Mouse (Mus musculus): ENCODE measurements around the gene Pnma1. TPM values are rescaled to one million over a fixed set of nuclear protein-coding genes. Genes with fewer than 3 reads are reported as not detected.

Pnma1 gene
- polyA plus RNA-seq, 1 experiment from 2014 or later, result 3.4 TPM

DNA sequence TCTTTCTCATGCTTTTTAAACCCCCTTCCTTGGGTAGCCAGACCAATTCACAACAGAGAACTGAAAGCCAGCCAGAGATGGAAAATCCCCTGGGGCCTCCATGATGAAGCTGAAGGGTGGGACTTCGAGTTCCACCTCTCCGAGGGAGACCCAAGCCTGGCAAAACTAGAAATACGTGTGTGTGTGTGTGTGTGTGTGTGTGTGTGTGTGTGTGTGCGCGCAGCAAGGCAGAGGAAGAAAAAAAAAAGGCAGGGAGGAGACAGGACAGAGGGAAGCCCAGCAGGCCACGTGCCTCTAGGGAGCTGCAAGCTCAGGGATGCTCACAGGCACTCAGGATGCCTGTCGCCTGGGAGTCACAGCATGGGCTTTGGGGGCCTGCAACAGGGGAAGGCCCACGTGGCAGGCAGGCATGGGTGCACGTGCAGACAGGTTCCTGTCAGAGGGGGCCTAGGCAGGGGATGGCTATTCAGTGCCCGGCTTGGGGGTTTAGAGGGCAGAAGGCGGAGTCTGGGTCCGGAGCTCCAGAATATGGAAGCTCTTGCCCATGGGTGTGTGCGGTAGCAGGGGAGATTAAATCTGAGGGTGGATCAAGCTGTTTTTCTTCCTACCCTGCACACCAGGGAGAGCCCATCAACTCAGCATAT lies 28.0 kb upstream of the Pnma1 start:
- Histone ChIP-seq H3K27me3 (no peaks in the 10 kb centered on the region), H3K4me2 (peak overlapping the region; percentile 73), H3K4me3 (replicated peaks) (peak overlapping the region; percentile 38), H3K27ac (peak overlapping the region; percentile 94), H3K36me3 (replicated peaks) (peaks cover 27% of the 10 kb centered on the region), H3K4me1 (peaks cover 60% of the 10 kb centered on the region), H3K9ac (peak overlapping the region; percentile 72), H3K9me3 (no peaks in the 10 kb centered on the region)
- peak; percentile 64 for ATAC-seq (ENCODE audit: low FRiP score)
- WGBS, result 6% methylated on average over 13 of the region's 13 CpGs

DNA sequence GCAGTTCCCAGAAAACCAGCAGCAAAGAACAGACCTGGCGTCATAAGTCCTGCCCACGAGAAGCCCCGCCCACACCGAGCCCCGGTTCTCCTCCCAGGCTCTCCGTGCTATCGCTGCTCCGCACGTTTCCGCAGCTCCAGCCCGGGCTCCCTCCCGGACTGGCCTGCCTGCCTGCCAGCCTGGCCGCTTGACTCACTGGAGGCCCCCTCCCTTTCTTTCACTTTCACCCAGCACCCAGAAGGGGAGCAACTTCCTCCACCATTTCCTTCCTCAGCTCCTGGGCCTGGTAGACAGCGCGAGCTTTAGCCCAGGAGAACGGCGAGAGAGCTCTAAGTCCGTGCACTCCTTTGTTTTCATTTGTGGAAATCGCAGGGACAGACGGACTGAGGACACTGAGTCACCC lies 27.4 kb upstream of the Pnma1 start:
- H3K27me3 ChIP-seq, result no peaks in the 10 kb centered on the region
- no peaks in the 10 kb centered on the region for H3K9me3 ChIP-seq
- peaks cover 54% of the 10 kb centered on the region for H3K4me1 ChIP-seq
- peak overlapping the region; percentile 38 for H3K4me3 ChIP-seq (replicated peaks)
- peak overlapping the region; percentile 72 for H3K9ac ChIP-seq
- peak; percentile 77 for ATAC-seq (ENCODE audit: low FRiP score)
- peak overlapping the region; percentile 73 for H3K4me2 ChIP-seq
- H3K27ac ChIP-seq, result peak overlapping the region; percentile 94
- peaks cover 33% of the 10 kb centered on the region for H3K36me3 ChIP-seq (replicated peaks)
- under 1% methylated on average over 20 of the region's 20 CpGs for WGBS

DNA sequence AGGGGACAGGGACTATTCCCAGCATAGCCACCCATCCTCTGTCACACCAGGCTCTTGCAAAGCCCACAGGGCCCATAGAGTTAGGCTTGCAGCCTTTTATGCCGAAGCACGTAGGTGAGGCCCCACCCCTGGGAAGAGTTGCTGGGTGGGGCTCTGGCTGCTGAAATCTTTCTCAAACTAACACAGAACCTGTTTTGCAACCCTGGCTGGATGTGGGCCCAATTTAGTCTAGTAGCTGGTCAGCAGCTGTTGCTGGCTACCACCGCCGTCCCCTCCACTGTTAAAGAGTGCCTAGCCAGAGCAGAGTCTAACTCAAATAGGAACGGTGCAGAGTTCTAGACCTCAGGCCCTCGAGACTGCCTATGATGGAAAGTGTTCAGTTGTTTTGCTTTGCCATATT lies 26.6 kb upstream of the Pnma1 start:
- no peak for ATAC-seq (ENCODE audit: low FRiP score)
- 88% methylated on average over 6 of the region's 6 CpGs for WGBS
- Histone ChIP-seq H3K4me3 (replicated peaks) (no peak overlapping the region), H3K9me3 (no peaks in the 10 kb centered on the region), H3K4me2 (no peak overlapping the region), H3K27me3 (no peaks in the 10 kb centered on the region), H3K9ac (no peak overlapping the region), H3K36me3 (replicated peaks) (peaks cover 33% of the 10 kb centered on the region), H3K27ac (no peak overlapping the region), H3K4me1 (peaks cover 47% of the 10 kb centered on the region)

DNA sequence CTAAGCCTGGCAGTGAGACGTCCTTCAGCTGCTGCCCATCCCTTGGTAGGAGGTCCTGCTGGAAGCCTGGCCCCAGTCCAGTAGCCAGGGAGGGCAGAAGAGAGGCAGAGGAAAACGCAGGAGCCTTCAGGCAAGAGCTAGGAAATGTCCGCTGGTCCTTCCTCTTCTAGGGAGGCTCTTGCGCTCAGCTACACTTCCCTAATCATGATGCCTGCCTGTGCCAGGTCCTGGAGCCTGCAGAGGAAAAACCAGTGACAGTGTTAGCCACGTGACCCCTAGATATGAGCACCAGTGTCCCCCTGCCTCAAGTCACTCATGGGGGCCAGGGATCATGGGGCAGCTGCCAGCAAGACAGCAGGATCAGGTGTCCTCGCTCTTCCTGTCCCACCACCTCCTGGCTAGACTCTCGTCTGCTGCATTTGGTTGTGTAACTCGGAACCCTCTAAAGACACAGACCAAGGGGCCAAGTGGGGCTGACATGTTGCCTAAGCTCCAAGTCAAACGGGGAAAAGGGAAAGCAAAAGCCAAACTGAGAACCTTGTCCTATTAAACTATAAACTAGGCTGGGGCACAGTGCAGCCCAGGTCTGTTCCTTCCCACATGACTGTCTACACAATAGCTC lies 26.0 kb upstream of the Pnma1 start:
- peaks cover 33% of the 10 kb centered on the region for H3K36me3 ChIP-seq (replicated peaks)
- peaks cover 44% of the 10 kb centered on the region for H3K4me1 ChIP-seq
- H3K27me3 ChIP-seq, result no peaks in the 10 kb centered on the region
- WGBS, result 86% methylated on average over 9 of the region's 9 CpGs
- no peak overlapping the region for H3K27ac ChIP-seq
- no peak overlapping the region for H3K4me2 ChIP-seq
- ATAC-seq (ENCODE audit: low FRiP score), result no peak
- 0 out of 2 replicates have a peak overlapping the region, but pooled peaks have one; percentile 7 for H3K9ac ChIP-seq
- H3K4me3 ChIP-seq (replicated peaks), result no peak overlapping the region
- no peaks in the 10 kb centered on the region for H3K9me3 ChIP-seq

DNA sequence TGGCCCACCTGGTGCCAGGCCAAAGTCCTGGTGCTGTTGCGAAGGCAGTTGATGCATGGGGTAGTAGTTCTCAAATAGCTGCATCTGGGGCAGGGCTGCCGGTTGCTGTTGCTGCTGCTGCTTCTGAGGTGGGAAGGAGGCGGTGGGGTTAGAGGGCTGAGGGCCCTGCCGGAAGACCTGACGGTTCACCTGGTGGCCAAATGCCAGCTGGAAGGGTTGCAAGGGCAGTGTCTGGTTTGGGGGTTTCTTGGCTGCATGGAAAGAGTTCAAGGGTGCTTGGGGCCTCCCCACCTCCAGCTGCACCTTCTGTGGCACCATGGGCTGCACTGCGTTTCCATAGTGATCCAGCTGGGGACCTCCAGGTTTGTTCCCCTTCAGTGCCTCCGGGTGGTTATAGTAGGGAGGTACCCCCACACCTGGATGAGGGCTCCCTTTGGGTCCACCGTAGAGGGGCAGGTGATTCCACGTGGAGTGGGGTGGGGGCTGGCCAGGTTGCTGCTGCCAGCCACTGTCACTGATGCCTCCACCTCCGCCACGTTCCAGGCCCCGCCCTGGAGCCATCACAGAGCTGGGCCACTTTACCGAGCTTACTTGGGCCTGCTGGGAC lies 25.1 kb upstream of the Pnma1 start:
- H3K27me3 ChIP-seq, result no peaks in the 10 kb centered on the region
- peaks cover 37% of the 10 kb centered on the region for H3K4me1 ChIP-seq
- H3K4me3 ChIP-seq (replicated peaks), result no peak overlapping the region
- H3K27ac ChIP-seq, result peak overlapping the region; percentile 36; the same call in 1 of the 2 replicates
- peak overlapping the region; percentile 7; the same call in 1 of the 2 replicates for H3K9ac ChIP-seq
- no peak overlapping the region for H3K4me2 ChIP-seq
- H3K36me3 ChIP-seq (replicated peaks), result peaks cover 33% of the 10 kb centered on the region
- no peaks in the 10 kb centered on the region for H3K9me3 ChIP-seq
- ATAC-seq (ENCODE audit: low FRiP score), result no peak
- WGBS, result 93% methylated on average over 13 of the region's 13 CpGs

DNA sequence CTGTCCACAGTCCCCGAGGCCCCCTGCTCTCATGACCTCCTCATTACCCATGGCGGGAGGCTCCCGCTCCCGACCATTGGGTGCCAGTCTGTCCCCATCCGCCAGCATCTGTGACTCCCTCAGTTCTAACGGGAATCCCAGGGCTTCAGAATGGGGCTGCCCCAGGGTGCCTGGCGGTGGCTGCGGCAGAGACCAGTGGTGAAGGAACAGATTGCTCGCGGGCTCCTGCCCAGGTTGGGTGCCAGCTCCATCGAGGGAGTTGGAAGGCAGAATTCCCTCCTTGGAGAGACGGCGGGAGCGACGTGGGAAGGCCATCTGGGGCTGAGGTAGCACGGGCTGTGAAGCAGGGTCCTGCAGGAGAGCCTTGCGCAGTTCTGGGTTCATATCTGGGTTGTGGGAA lies 24.6 kb upstream of the Pnma1 start:
- H3K4me3 ChIP-seq (replicated peaks), result no peak overlapping the region
- no peaks in the 10 kb centered on the region for H3K9me3 ChIP-seq
- peak overlapping the region; percentile 36; the same call in 1 of the 2 replicates for H3K27ac ChIP-seq
- H3K9ac ChIP-seq, result no peak overlapping the region
- H3K36me3 ChIP-seq (replicated peaks), result peaks cover 33% of the 10 kb centered on the region
- H3K27me3 ChIP-seq, result no peaks in the 10 kb centered on the region
- no peak for ATAC-seq (ENCODE audit: low FRiP score)
- 88% methylated on average over 17 of the region's 17 CpGs for WGBS
- no peak overlapping the region for H3K4me2 ChIP-seq
- peaks cover 33% of the 10 kb centered on the region for H3K4me1 ChIP-seq

DNA sequence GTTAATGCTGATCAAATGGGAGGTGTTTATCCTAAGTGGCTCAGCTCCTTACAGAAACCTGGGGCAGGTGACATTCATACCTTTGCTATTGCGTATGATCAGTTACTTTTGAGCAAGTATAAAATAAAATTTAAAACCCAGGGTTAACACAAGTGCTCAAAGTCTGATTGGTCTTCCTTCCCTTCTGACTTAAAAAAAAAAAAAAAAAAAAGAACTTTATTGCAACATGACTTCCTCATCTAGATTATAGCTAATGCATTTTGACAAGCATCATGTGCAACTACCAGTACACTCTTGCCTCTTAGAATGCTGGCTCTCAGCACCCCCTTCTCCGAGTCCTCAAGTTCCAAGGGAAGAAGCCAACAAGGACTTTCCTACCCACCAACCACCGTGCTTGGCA lies 23.9 kb upstream of the Pnma1 start:
- Histone ChIP-seq H3K9me3 (no peaks in the 10 kb centered on the region), H3K4me3 (replicated peaks) (no peak overlapping the region), H3K4me1 (peaks cover 26% of the 10 kb centered on the region), H3K9ac (no peak overlapping the region), H3K27ac (no peak overlapping the region), H3K4me2 (no peak overlapping the region), H3K36me3 (replicated peaks) (peaks cover 33% of the 10 kb centered on the region), H3K27me3 (no peaks in the 10 kb centered on the region)
- ATAC-seq (ENCODE audit: low FRiP score), result no peak
- 96% methylated on average over 3 of the region's 3 CpGs for WGBS

DNA sequence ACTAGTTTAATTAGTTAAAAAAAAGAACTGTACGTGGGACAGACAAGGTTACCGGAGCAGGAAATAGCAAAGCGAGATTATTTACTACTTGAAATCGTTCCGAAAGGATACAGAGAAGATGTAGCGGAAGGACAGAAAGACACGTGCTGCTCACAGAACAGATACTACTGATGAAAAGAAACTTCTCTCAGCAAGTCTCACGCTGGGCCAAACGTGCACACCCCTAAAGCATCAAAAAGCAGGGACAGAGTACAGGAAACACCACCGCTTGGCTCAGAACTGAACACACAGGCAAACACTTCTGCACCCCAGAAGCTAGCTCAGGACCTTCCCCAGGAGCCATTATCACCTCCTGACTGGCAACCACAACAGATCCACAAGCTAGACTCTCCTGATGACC lies 22.3 kb upstream of the Pnma1 start:
- Histone ChIP-seq H3K27ac (no peak overlapping the region), H3K36me3 (replicated peaks) (peaks cover 33% of the 10 kb centered on the region), H3K4me1 (peaks cover 10% of the 10 kb centered on the region), H3K9me3 (no peaks in the 10 kb centered on the region), H3K27me3 (no peaks in the 10 kb centered on the region), H3K4me3 (replicated peaks) (no peak overlapping the region), H3K9ac (no peak overlapping the region), H3K4me2 (no peak overlapping the region)
- WGBS, result 94% methylated on average over 10 of the region's 10 CpGs
- ATAC-seq (ENCODE audit: low FRiP score), result no peak

DNA sequence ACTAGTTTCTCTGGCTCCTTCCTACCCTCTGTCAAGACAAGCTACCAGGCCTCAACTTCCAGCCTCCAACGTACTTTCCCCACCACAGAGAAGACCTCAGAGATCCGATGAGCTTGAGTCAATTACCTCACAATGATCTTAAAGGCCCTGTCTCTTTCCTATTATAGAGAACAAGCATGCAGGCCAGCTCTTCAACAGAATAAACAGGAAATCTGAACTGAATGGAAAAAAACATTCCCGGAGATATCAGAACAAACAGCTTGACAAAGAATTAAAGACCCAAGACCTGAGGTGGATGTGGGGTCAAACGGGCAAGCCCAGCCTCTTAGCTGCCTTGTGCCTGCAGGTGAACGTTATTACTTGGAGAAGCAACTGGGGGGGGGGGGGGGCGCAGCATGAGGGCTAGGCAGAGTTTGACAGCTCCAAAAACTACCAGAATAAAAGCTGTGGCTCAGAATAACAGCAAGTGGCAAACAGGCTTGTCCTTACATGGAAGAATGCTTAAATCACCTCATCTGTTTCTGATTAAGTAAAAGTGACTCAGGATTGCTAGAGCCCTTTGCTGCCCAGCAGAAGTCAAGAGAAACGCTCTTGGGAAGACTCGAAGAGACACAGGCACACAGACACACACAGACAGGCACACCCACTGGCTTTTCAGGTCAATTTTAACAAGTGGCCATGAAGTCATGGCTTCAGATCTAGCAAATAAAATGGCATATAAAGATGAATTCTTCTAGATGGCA lies 17.5 kb upstream of the Pnma1 start:
- ATAC-seq (ENCODE audit: low FRiP score), result no peak
- WGBS, result 79% methylated on average over 8 of the region's 8 CpGs
- Histone ChIP-seq H3K4me2 (no peak overlapping the region), H3K36me3 (replicated peaks) (peaks cover 21% of the 10 kb centered on the region), H3K27ac (no peak overlapping the region), H3K9me3 (no peaks in the 10 kb centered on the region), H3K9ac (no peak overlapping the region), H3K4me1 (peaks cover 3% of the 10 kb centered on the region; the same call in 1 of the 2 replicates), H3K4me3 (replicated peaks) (no peak overlapping the region), H3K27me3 (no peaks in the 10 kb centered on the region)

DNA sequence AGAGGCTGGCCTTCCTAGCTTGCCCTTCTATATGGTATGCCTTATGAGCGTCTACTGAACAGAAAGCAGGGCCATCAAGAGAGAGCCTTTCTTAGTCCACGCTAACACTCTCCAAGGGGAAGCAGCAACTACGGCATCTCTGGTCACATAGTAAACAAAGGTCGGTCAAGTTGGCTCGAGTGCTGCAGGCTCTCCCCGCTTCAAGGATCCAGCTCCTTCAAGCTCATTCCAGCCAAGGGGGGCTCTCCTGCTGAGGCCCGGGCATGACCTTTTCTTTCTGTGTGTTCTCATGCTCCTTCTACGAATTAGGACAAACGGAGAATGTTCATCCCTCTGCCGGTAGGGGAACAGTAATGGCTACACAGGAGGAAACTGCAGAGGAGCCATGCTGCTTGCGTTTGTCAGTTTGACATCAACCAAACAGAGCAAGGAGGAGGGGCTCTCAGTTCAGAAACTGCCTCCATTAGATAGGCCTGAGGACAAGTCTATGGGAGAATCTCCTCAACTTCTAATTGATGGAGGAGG lies 15.4 kb upstream of the Pnma1 start:
- ATAC-seq (ENCODE audit: low FRiP score), result no peak
- Histone ChIP-seq H3K27me3 (no peaks in the 10 kb centered on the region), H3K36me3 (replicated peaks) (peaks cover 40% of the 10 kb centered on the region), H3K4me2 (no peak overlapping the region), H3K4me1 (peaks cover 3% of the 10 kb centered on the region; the same call in 1 of the 2 replicates), H3K9me3 (no peaks in the 10 kb centered on the region), H3K9ac (no peak overlapping the region), H3K27ac (no peak overlapping the region), H3K4me3 (replicated peaks) (no peak overlapping the region)
- 89% methylated on average over 11 of the region's 11 CpGs for WGBS

DNA sequence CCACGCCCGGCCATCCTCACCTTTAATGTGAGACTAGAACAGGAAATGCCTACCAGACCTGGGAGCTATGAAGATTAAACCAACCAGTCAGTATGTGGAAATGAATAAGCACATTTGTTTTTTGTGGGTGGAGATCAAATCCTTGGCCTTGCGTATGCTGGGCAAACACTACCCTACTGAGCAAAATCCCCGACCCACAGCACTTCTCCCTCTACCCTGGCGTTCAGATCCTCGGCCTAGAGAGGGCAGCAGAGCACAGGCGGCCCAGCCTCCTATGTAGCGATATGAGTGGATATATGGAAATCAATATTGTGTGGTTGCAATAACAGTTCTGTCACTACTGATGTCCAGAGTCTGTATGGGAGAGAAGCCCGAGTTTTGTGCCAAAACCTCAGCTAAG lies 14.8 kb upstream of the Pnma1 start:
- 89% methylated on average over 9 of the region's 9 CpGs for WGBS

More for the DNA sequence above, 14.8 kb upstream of the Pnma1 start:
- no peak for ATAC-seq (ENCODE audit: low FRiP score)
- Histone ChIP-seq H3K27me3 (no peaks in the 10 kb centered on the region), H3K27ac (no peak overlapping the region), H3K4me2 (no peak overlapping the region), H3K4me1 (peaks cover 3% of the 10 kb centered on the region; the same call in 1 of the 2 replicates), H3K4me3 (replicated peaks) (no peak overlapping the region), H3K9me3 (no peaks in the 10 kb centered on the region), H3K36me3 (replicated peaks) (peaks cover 45% of the 10 kb centered on the region), H3K9ac (no peak overlapping the region)
